In the genomic region with DNA sequence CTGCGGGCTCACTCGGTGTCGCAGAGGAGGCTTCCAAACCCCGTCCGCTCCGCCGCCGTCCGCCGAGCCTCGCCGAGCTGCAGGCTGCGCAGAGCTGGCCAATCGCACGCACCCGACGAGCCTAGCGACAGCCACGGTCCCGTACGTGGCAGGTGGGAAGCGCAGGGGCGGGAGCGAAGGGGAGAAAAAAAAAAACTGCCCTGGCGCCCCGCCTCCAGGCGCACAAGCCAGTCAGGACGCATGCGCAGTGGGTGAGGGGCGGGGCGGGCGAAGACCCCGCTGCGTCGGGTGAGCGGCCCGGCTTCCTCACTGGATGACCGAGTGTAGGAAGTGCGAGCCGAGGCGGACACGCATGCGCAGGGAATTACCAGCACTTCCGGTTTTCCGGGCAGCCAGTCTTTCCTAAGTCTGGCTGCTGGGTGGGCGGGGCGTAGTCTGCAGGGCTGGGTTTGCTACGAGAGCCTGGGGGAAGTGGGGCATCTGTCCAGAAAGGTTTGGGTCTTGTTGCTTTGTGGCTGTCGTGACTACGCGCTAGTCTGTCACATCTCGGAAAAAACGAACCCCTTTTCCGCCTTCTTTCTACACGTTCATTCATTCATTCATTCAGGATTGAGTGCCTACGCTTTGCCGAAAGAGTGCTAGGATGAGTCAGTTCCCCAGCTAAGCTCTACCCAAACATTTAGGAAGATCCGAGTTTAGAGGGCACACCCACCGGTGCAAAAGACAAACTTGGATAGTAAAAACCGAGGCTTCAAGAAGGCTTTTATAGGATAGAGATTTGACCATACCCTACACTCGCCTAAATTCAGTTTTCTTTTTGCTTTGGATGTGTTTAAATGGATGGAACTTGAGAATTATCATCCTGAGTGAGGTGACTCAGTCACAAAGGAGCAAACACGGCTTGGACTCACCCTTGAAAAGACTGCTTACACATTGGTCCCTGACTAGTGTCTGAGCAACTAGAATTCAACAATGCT, we compare ENCODE assay signal across 8 mouse cellular contexts. TPM values are rescaled to one million over a fixed set of nuclear protein-coding genes. Genes with fewer than 3 reads are reported as not detected.
DNase-seq lines count a peak whose midpoint lies in the region; ATAC-seq and TF ChIP-seq lines count a peak whose summit lies in the region.

A gene (minus strand): TSS at position 227 of the 977 bp plus-strand sequence.

- peaks cover 2% of the 10 kb centered on the region; the same call in 1 of the 2 replicates for H3K36me3 ChIP-seq in embryonic facial prominence, embryonic 14.5 days (ENCODE audit: control insufficient read depth, insufficient read depth, low read length)
- peaks cover 10% of the 10 kb centered on the region for H3K36me3 ChIP-seq in heart, adult 2 months (ENCODE audit: control insufficient read depth, insufficient read depth, low read length)
- H3K36me3 ChIP-seq in limb, embryonic 13.5 days: peaks cover 1% of the 10 kb centered on the region; the same call in 1 of the 2 replicates
- H3K36me3 ChIP-seq in midbrain, embryonic 16.5 days (ENCODE audit: control insufficient read depth, insufficient read depth, low read length): no peaks in the 10 kb centered on the region

- peak within 1 kb of the TSS; percentile 99 for H3K27ac ChIP-seq in embryonic facial prominence, embryonic 14.5 days (replicated peaks; ENCODE audit: low read depth, low read length)
- H3K27ac ChIP-seq in heart, adult 2 months: peak within 1 kb of the TSS; percentile 89
- peak within 1 kb of the TSS; percentile 98 for H3K27ac ChIP-seq in limb, embryonic 13.5 days
- H3K27ac ChIP-seq in midbrain, embryonic 16.5 days (ENCODE audit: low read length): peak within 1 kb of the TSS; percentile 96

- peak; percentile 36 for TF ChIP-seq POLR2A in heart, adult 2 months (IDR thresholded peaks at IDR 0.05; ENCODE audit: insufficient read depth, low read depth, low read length)

- intact Hi-C loops in heart, adult 2 months (cut with DNase I): loop anchor here (10.0 kb wide), 1 partner anchor 743 kb away; a partner anchor contains a TSS

- 0 out of 2 replicates have a peak, but pooled peaks cover 3% of the 10 kb centered on the region for H3K79me2 ChIP-seq in heart, adult 2 months (replicated peaks; ENCODE audit: control insufficient read depth, insufficient read depth, low read length)

- peaks cover 10% of the 10 kb centered on the region; the same call in 1 of the 2 replicates for H3K4me1 ChIP-seq in embryonic facial prominence, embryonic 14.5 days (ENCODE audit: control insufficient read depth, insufficient read depth, low read length)
- peaks cover 5% of the 10 kb centered on the region for H3K4me1 ChIP-seq in heart, adult 2 months (ENCODE audit: control insufficient read depth, insufficient read depth, low read length)
- peaks cover 19% of the 10 kb centered on the region for H3K4me1 ChIP-seq in limb, embryonic 13.5 days
- peaks cover 21% of the 10 kb centered on the region for H3K4me1 ChIP-seq in midbrain, embryonic 16.5 days (ENCODE audit: control insufficient read depth, insufficient read depth, low read length)

- peak within 1 kb of the TSS; percentile 91 for H3K9ac ChIP-seq in embryonic facial prominence, embryonic 14.5 days (ENCODE audit: low read depth, low read length)
- H3K9ac ChIP-seq in heart, adult 2 months (ENCODE audit: low read depth, low read length): peak within 1 kb of the TSS; percentile 93
- H3K9ac ChIP-seq in limb, embryonic 13.5 days: peak within 1 kb of the TSS; percentile 91
- H3K9ac ChIP-seq in midbrain, embryonic 16.5 days (ENCODE audit: low read depth, low read length): peak within 1 kb of the TSS; percentile 93

- 0 out of 2 replicates have a peak, but pooled peaks have one; percentile 3 for TF ChIP-seq EP300 in heart, adult 2 months (IDR thresholded peaks at IDR 0.05; ENCODE audit: insufficient read depth, low read depth, low read length)

- under 1% methylated on average over 38 of the region's 62 CpGs for WGBS in embryonic facial prominence, embryonic 14.5 days
- WGBS in heart, adult 2 months: under 1% methylated on average over 62 of the region's 62 CpGs
- under 1% methylated on average over 51 of the region's 62 CpGs for WGBS in limb, embryonic 13.5 days
- WGBS in midbrain, embryonic 16.5 days: under 1% methylated on average over 62 of the region's 62 CpGs

- no peaks in the 10 kb centered on the region for H3K27me3 ChIP-seq in embryonic facial prominence, embryonic 14.5 days (replicated peaks; ENCODE audit: control insufficient read depth, insufficient read depth, low read length)
- no peaks in the 10 kb centered on the region for H3K27me3 ChIP-seq in heart, adult 2 months (ENCODE audit: control insufficient read depth, insufficient read depth, low read length)
- H3K27me3 ChIP-seq in limb, embryonic 13.5 days: no peaks in the 10 kb centered on the region
- no peaks in the 10 kb centered on the region for H3K27me3 ChIP-seq in midbrain, embryonic 16.5 days (ENCODE audit: control insufficient read depth, insufficient read depth, low read depth, low read length)

- peak; percentile 100 for DNase-seq in 3T3-L1 (ENCODE audit: low read depth, low spot score)
- DNase-seq in adrenal gland, postnatal 4 days (ENCODE audit: low spot score in 2 of 2): peak; percentile 97 to 99
- peak; percentile 100 for DNase-seq in embryonic facial prominence, embryonic 14.5 days (ENCODE audit: low spot score)
- DNase-seq in heart, adult 2 months: peak; percentile 96 to 99
- peak; percentile 99 for DNase-seq in kidney, adult 8-10 months
- DNase-seq in spleen, postnatal 10 days (ENCODE audit: low spot score in 2 of 2): peak; percentile 92 to 97

- H3K4me3 ChIP-seq in embryonic facial prominence, embryonic 14.5 days (ENCODE audit: low read depth, low read length): peak within 1 kb of the TSS; percentile 83
- peak within 1 kb of the TSS; percentile 79 for H3K4me3 ChIP-seq in heart, adult 2 months
- H3K4me3 ChIP-seq in limb, embryonic 13.5 days: peak within 1 kb of the TSS; percentile 78
- peak within 1 kb of the TSS; percentile 76 for H3K4me3 ChIP-seq in midbrain, embryonic 16.5 days (ENCODE audit: low read depth, low read length)

- TF ChIP-seq CTCF in heart, adult 2 months (IDR thresholded peaks at IDR 0.05): no peak

- peak; percentile 98 for ATAC-seq in embryonic facial prominence, embryonic 14.5 days (ENCODE audit: low read depth)
- ATAC-seq in limb, embryonic 13.5 days (ENCODE audit: low FRiP score, low read depth): peak; percentile 97
- ATAC-seq in midbrain, embryonic 16.5 days: peak; percentile 99

- H3K4me2 ChIP-seq in embryonic facial prominence, embryonic 14.5 days (ENCODE audit: low read depth, low read length): peak within 1 kb of the TSS; percentile 78
- peak within 1 kb of the TSS; percentile 74 for H3K4me2 ChIP-seq in limb, embryonic 13.5 days (replicated peaks)
- H3K4me2 ChIP-seq in midbrain, embryonic 16.5 days (ENCODE audit: low read length): peak within 1 kb of the TSS; percentile 77

- no peaks in the 10 kb centered on the region for H3K9me3 ChIP-seq in embryonic facial prominence, embryonic 14.5 days (ENCODE audit: control insufficient read depth, low read length)
- H3K9me3 ChIP-seq in limb, embryonic 13.5 days: no peaks in the 10 kb centered on the region
- H3K9me3 ChIP-seq in midbrain, embryonic 16.5 days (replicated peaks; ENCODE audit: control insufficient read depth, low read length, poor library complexity, severe bottlenecking): no peaks in the 10 kb centered on the region

RNA-seq across cellular contexts. Expression of the gene that starts here (rescaled TPM):
- total RNA-seq in adrenal gland, postnatal 4 days (2021): 10 to 100 TPM; 71.2 to 78.4 TPM
- polyA plus RNA-seq in embryonic facial prominence, embryonic 14.5 days (2014; fragmentation: Nextera tagmentation; extraction: Ambion mirVana): 157 and 159 TPM in 2 replicates
- total RNA-seq in heart, adult 2 months (2021): 10 to 100 TPM; 46.9 to 48.5 TPM
- 77.9 and 83.9 TPM in 2 replicates for polyA plus RNA-seq in heart, adult 2 months (2012; rRNA removed)
- 145 and 158 TPM in 2 replicates for polyA plus RNA-seq in limb, embryonic 13.5 days (2015; fragmentation: Nextera tagmentation; extraction: Ambion mirVana)
- 163 and 170 TPM in 2 replicates for polyA plus RNA-seq in midbrain, embryonic 16.5 days (2015; fragmentation: Nextera tagmentation; extraction: Ambion mirVana)

Comparison
In these comparisons a context has a peak if more than half of its experiments do, and no peak if none do; other contexts are left out.
1. Peak in every context shown above with its lines: DNase-seq, ATAC-seq, H3K4me3 ChIP-seq and H3K27ac ChIP-seq.